Mouse (Mus musculus) cerebellum, adult (tissue): Measurements from ENCODE around the gene Mettl24.

Source experiments
- ATAC-seq: cut with Nextera tagmentation; 2 replicates; pipeline ENCODE4 v1.9.2; 2017; ENCODE audit warnings: mild to moderate bottlenecking, moderate library complexity, mixed read lengths; ENCODE audit not compliant: insufficient number of reproducible peaks, low FRiP score, low TSS enrichment

The Mettl24 gene

GRCm38 (mm10) chr10:40683092-40683867 is at the start of gene Mettl24:
TSS of gene Mettl24 (plus strand) at chr10:40683282.
- peak; percentile 85 for ATAC-seq

- ATAC-seq, result no peak
Observed at GRCm38 (mm10) chr10:40637331-40637730, 45.8 kb upstream of the Mettl24 start.

- peak; percentile 80 for ATAC-seq
Observed at GRCm38 (mm10) chr10:40638276-40638675, 44.8 kb upstream of the Mettl24 start.

- peak; percentile 29; the same call in 1 of the 2 replicates for ATAC-seq
Observed at GRCm38 (mm10) chr10:40638823-40639819, 44.0 kb upstream of the Mettl24 start.

GRCm38 (mm10) chr10:40640406-40640805 is 42.7 kb upstream of the Mettl24 start:
- ATAC-seq, result no peak

- peak; percentile 47; the same call in 1 of the 2 replicates for ATAC-seq
Observed at GRCm38 (mm10) chr10:40641901-40642300, 41.2 kb upstream of the Mettl24 start.

GRCm38 (mm10) chr10:40643126-40643525 is 40.0 kb upstream of the Mettl24 start:
- no peak for ATAC-seq

GRCm38 (mm10) chr10:40644456-40644855 is 38.6 kb upstream of the Mettl24 start:
- ATAC-seq, result no peak

GRCm38 (mm10) chr10:40645346-40645745 is 37.7 kb upstream of the Mettl24 start:
- ATAC-seq, result no peak

- no peak for ATAC-seq
Observed at GRCm38 (mm10) chr10:40648776-40649175, 34.3 kb upstream of the Mettl24 start.

- ATAC-seq, result no peak
Observed at GRCm38 (mm10) chr10:40649634-40650033, 33.4 kb upstream of the Mettl24 start.

GRCm38 (mm10) chr10:40651676-40652075 is 31.4 kb upstream of the Mettl24 start:
- no peak for ATAC-seq

GRCm38 (mm10) chr10:40665270-40665669 is 17.8 kb upstream of the Mettl24 start:
- no peak for ATAC-seq

- no peak for ATAC-seq
Observed at GRCm38 (mm10) chr10:40666943-40667342, 16.1 kb upstream of the Mettl24 start.

- no peak for ATAC-seq
Observed at GRCm38 (mm10) chr10:40668640-40669039, 14.4 kb upstream of the Mettl24 start.

- ATAC-seq, result no peak
Observed at GRCm38 (mm10) chr10:40672587-40673296, 10.3 kb upstream of the Mettl24 start.

GRCm38 (mm10) chr10:40673297-40673665 is 9.8 kb upstream of the Mettl24 start:
- ATAC-seq, result no peak

GRCm38 (mm10) chr10:40674151-40674550 is 8.9 kb upstream of the Mettl24 start:
- ATAC-seq, result no peak

- no peak for ATAC-seq
Observed at GRCm38 (mm10) chr10:40675921-40676320, 7.2 kb upstream of the Mettl24 start.

GRCm38 (mm10) chr10:40678477-40678876 is 4.6 kb upstream of the Mettl24 start:
- no peak for ATAC-seq
